Mouse (Mus musculus) 3134 (cell line): ENCODE results near the gene Thsd1.

Experiments used
- DNase-seq: peaks from one replicate; pipeline ENCODE4 v3.0.0-alpha.2; 2011; ENCODE audit warnings: low spot score; ENCODE audit not compliant: insufficient read length; ENCODE audit errors: extremely low read depth

The Thsd1 gene

DNA sequence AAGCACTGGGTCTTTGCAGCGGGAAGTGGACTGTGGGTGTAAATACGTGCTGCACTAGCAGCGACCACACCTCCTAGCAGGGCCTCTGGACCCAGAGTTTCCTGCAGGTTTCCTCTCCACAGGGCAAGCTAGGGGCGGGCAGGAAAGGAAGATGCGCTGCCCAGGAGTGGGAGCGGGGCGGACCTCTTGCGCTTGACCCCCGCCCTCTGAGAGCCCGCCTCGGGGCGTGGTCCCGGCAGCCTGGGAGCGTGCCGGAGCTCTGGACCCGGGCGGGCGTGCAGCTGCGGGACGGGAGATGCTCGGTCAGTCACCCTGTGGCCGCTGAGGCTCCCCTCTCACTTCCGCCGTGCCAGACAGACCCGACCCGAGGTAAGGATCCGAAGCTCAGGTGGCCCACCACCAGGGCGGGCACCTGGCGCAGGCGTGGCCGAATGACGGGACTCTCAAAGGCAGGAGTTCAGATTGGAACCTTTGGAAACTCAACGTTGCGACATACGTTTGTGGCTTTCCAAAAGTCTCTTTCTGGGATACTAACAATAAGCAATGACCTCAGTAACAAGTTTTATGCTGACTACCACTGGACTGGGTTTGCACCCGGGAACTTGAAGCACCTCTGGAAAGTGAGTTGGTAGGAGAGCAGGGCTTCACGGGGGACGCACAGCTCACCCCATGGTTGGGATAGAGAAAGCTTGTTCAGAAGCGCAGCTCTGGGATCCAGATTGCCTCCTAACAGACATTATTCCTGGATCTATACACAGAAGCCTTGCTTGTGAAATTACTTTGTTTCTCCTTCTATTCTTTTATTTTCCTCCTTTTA, at the start of gene Thsd1:
TSS of gene Thsd1 (plus strand) at position 253 of the 817 bp plus-strand sequence.
- DNase-seq = peak; percentile 7

DNA sequence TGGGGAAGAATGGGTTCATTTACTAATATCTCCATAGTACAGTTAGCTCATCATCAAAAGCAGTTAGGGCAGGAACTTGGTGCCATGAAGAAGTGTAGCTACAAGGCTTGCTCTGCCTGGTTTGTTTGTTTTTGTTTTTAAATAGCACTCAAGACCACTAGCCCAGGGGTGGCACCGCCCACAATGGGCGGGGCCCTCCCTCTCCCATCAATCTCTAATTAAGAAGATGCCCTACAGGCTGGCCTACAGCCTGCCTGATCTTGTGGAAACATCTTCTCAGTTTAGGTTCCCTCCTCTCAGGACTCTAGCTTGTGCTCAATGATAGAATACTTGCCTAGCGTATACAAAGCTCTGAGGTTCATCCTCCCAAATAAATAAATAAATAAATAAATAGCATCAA, 42.2 kb upstream of the Thsd1 start:
- peak; percentile 28 for DNase-seq

DNA sequence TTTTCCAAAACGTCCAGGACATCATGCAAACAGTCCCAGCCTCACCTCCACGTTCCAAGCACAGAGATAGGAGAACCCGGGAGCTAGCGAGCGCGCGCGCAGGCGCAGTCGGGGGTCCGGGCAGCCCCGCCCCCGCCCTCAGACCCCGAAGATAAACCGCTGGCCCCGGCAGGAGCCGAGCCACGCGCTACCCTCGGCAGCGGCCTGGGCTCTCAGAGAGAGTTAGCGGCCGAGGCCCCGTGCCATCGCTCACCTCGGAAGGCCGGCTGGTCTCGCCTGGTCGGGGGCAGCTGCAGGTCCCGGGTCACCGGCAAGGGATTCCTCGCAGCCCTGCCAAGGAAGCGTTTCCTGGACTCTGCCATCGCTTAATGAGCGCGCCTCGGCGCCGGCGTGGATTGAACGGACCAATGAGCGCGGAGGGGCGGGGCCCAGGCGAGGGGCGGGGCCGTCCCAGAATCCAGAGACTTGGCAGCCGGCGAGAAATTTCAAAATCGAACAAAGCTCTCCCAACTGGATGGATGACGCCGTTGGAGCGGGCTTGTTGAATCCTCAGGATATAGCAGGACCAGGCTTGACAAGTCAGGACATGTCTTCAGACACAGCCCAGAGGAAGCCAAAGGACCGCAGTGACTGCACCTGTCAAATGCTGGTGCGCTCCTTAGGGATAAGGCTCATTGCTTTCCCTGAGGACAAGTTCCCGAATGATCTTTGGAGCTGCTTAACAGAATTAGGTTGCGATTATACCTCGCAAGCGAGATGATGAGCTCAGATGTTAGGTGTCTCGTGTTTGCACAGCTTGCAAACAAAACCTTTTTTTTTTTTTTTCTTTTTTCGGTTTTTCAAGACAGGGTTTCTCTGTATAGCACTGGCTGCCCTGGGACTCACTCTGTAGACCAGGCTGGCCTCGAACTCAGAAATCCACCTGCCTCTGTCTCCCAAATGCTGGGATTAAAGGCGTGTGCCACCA, 41.4 kb upstream of the Thsd1 start, which contains the start of gene Ckap2:
TSS of gene Ckap2 (minus strand) at position 389 of the 967 bp plus-strand sequence.
- peak; percentile 96 for DNase-seq

DNA sequence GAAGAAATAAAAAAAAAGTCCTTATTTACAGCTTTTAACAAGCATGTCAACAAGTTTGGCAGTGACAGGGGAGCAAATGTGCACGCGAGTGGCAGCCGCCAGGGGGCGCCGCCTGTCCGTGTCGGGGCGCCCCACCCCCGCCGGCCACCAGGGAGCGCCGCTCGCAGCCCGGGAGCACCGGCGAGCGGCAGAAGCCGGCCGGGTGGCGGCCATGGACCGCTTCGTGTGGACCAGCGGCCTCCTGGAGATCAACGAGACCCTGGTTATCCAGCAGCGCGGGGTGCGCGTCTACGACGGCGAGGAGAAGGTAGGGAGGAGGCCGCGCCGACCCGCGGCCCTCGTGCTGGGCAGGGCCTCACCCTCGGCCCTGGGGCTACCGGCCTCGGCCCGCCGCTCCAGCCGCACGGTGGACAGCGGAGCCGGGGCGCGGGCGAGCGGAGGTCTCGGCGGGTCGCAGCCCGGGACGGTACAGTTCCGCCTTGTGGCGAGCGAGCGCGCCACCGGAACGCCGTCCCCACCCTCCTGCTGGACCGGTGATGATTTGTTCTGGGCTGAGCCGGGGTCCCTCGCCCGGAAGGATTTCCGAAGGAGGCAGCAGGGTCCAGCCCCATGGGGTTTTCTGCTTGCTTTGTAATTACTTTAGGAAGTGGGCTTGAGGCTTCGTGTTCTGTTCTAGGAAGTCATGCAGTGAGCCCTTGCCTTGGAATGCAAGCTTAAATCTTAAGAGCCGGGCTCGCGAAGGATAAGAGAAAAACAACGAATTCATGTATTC, 34.3 kb upstream of the Thsd1 start, which contains the start of gene Vps36:
TSS of gene Vps36 (plus strand) at position 150 of the 772 bp plus-strand sequence.
- DNase-seq = peak; percentile 91

DNA sequence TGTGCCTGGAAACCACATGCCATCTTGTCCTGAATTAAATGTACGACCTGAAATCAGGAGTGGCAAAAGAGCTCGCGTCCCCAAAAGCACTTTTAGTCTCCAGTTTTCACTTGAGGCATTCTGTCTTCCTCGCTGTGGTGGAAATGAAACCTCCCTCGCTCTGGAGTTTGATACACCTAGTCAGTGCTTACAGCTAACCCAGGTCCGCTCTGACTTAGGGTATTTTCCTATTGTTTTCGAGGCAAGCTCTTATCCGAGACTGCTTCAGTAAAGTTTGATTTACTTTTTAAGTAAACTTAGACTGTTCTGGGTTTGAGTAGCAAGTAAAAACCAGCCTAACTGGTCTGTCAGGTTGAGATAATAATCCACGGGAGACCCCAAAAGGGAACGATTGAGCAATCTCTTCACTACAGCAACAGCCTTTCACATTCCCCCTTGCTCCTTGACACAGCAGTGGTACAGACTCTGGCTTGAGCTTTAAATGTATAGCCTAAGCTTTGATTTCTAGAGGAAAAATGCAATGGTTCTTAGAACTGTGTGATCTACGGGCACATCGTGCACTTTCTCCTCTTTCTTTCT, 33.6 kb upstream of the Thsd1 start:
- no peak for DNase-seq

DNA sequence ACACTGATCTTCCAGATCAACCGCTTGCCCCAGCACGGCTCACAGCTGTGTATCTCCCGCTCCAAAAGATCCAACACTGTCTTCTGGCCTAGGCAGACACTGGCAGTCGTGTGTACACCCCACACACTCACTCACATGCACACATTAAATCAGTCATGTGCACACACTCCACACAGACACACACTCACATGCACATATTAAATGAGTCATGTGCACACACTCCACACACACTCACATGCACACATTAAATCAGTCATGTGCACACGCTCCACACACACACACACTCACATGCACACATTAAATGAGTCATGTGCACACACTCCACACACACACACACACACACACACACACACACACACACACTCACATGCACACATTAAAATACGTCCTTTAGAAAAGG, 29.2 kb upstream of the Thsd1 start:
- no peak for DNase-seq

DNA sequence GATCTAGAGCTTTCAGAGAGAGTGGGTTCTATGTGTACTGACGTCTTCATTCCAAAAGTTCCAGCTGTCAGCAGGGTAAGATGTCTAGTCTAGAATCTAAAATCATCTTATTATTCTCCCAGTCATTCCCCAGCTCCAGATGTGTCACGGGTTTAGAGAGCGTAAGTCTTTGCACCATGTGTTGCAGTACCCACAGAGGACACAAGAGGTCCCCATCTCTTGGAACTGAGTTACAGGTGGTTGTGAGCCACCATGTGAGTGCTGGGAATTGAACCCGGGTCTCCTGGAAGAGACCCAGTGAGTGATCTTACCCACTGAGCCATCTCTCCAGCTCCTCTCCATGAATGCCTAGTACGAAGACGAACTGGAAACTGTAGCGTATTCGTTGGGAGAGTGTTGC, 27.6 kb upstream of the Thsd1 start:
- no peak for DNase-seq

DNA sequence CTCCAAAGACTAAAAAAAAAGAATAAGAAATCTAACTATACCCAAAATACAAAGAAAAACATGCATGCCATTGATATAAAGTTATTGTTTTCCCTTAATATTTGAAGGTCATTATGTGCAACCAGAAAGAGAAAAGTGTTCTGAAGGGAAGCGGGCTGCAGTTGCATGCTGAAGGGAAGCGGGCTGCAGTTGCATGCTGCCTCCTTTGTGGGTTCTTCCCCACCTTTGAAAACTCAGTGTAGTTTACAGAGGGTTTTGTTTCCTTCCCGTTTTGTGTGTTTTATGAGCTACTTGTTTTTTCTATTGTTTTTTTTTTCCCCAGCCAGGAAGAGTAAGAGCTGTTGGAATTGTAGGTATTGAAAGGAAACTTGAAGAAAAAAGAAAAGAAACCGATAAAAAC, 19.6 kb upstream of the Thsd1 start:
- DNase-seq = no peak

DNA sequence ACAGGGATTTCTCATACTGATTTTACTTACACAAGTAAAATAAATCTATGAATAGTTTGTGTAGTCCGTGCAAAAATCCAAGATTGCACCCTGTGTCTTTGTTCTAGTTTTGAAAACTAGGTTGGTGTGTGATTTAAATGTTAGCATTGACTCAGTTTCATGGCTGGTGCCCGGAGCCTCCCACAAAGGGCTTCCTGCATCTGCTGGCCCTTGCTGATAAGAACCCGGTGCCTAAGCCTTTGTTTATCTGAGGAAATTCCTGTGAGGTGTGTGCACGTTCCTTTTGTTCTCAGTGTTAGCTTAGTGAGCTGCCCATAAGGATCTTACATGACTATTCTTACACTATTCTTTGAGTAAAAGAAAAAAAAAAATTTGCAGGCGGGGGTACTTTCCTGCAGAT, 18.1 kb upstream of the Thsd1 start:
- no peak for DNase-seq

DNA sequence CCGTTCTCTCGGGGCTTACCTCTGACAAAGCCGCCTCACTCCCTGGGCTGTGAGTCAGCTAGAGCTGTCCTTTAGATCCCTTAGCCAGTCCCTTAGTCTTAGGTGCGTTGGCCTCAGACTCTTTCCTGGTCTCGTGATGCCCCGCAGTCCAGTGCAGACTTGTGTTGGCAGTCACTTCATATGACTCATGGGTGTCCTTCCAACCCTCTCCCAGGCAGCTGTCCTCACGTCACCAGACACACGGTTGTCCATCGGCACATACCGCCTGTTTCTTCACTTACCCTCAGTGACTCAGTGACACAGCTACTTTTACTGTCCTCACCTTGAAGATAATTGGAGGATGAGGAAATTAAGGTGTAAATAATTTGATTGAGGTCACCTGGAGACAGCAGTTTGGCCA, 12.3 kb upstream of the Thsd1 start:
- peak; percentile 53 for DNase-seq

DNA sequence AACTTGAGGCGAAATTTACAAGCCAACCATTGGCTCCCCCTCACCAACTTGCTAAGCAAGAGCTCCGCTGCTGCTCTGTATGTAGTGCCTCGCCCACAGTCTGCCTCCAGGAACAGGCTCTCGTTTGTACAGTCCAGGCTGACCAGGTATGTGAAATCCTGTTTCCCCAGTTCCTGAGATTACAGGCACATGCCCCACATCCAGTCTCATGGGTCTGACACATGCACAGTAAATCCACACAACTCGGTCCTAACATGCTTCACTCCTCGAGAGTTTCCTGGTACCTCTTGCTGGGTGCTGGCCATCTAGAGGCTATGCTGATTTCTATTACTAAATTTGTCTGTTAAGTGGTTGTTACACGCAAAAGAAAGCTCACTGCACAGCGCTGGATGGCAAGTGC, 752 bp upstream of the Thsd1 start:
- no peak for DNase-seq

DNA sequence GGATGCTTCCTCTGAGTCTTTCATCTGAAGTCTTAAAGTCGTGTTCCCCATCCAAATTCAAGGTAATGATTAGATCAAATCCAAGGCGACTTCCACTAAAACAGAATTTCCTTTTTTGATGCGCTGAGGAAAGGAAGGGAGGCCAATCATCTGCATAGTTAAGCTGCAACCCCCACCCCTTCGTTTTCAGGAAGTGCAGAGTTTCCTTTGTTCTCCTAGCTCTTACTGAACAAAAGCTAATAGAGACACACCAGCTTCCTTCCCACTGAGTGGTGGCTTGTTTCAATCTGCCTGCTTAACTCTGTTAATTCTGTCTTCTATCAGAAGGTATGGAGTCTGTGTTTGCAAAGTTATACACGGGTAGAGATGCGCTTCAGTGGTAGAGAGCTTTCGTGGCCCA, 1.5 kb downstream of the Thsd1 start:
- DNase-seq = no peak

DNA sequence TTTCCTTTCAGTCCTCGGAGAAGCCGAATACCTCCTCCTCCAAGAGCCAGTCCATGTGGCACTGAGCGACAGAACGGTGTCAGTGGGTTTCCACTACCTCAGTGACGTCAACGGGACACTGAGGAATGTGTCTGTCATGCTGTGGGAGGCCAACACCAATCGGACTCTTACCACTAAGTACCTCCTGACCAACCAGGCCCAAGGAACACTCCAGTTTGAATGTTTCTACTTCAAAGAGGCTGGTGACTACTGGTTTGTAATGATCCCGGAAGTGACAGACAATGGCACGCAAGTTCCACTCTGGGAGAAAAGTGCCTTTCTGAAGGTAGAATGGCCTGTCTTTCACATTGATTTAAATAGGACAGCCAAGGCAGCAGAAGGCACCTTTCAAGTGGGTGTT, 15.9 kb downstream of the Thsd1 start:
- no peak for DNase-seq

DNA sequence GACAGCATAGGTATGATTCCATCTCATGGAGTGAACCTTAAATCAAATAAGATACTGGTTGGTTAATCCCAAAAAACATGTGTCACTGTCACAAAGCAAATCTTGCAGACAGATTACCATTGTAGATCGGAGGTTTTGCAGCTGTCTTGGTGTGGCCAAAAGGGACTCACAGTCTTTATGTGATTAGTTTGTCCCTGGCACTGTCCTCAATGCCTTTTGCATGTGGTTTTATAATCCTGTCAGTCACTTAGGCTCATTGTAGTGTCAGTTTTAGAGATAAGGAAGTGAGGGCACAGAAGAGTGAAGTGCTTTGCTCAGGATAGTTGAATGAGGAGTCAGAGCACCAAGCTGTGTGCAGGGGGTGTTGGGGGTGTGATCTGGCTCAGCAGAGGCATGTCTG, 18.6 kb downstream of the Thsd1 start:
- no peak for DNase-seq

DNA sequence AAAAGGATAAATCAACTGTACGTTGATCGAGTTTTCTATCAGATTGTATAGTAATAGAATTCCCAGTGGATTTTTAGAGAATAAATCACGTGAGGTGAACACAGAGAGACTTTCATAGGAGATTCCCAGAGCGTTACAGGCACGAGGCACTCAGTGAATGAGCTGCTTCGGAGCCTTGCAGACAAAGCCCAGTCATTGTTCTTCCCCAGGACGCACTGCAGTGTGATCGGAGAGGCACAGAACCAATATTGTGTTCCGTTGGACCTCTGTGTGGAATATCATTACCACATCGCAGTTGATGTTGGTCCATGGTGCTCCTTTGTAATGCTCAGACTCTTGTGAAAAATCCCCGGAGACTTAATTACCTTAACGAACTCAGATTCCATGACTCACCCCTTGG, 20.8 kb downstream of the Thsd1 start:
- DNase-seq = no peak

DNA sequence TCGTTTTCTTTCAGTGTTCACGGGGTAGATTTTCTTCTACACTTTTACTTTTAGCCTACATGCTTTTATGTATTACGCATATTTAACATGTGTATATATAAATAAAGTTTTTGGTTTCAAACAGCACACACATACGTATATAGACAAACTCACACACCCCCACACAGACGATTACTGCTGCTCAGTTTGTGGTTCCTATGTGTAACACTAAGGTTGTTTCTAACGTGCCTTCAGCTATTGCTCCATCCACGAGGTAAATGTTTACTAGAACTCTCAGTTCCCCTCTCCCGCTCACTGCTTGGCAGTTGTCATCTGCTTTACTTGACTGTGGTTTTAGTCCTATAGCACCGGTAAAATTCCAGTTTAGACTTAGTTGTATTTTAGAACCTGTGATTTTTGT, 22.0 kb downstream of the Thsd1 start:
- DNase-seq = no peak

DNA sequence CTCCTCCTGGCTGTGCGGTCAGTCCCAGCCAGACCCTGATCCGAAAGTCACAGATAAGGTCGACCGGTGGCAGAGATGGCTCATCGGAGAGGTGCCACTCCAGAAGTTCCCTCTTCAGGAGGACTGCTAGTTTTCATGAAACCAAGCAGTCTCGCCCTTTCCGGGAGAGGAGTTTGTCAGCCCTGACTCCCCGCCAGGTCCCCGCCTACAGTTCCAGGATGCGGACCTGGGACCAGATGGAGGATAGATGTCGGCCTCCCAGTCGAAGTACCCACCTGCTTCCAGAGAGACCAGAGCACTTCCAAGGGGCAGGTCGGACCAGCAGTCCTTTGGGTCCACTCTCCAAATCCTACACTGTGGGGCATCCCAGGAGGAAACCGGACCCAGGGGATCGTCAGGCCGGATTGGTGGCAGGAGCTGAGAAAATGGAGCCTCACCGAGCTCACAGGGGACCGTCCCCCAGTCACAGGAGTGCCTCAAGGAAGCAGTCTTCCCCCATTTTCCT, 31.9 kb downstream of the Thsd1 start:
- peak; percentile 6 for DNase-seq

DNA sequence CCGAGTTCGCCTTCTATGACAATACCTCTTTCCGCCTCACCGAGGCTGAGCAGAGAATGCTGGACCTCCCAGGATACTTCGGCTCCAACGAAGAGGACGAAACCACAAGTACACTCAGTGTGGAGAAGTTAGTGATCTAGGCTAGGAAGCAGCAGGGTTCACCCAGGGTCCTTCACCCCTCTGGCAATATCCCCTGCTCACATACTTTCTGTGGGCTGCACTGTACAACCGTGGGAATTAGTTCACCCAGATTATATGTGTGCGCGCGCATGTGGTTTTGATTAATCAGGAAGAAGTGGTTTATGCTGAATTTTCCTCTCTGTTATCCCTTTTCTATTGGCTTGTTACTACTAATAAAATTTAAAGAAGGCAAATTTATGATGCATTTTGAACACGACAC, 32.4 kb downstream of the Thsd1 start:
- DNase-seq = no peak

DNA sequence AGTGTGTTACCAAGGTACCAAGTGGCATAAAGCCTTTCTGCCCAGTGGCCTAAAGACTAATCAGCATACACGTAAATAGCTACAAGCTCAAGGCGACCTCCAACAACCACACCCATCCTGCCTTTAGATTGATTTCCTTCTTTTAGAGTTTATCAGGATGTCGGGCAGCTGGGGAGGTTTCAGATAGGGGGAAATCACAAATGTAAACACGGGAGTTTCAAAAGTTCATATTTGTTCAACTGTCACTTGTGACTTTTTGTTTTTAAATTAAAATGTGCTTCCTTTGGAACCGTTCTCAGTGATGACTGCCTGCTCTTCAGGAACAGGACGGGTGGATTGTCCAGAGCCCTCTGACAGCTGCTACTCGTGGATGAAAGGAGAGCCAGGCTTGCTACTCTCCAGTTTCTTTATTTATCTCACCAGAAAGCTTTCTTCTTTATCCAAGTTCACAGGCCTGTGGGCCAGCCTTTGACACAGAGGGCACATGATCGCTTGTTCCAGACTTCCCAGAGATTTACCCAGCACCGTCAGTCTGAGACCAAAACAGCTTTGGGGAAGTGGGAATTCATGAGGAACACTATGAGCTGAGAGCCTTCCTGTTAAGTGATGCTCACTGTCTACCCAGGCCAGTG, 33.1 kb downstream of the Thsd1 start:
- DNase-seq = no peak

DNA sequence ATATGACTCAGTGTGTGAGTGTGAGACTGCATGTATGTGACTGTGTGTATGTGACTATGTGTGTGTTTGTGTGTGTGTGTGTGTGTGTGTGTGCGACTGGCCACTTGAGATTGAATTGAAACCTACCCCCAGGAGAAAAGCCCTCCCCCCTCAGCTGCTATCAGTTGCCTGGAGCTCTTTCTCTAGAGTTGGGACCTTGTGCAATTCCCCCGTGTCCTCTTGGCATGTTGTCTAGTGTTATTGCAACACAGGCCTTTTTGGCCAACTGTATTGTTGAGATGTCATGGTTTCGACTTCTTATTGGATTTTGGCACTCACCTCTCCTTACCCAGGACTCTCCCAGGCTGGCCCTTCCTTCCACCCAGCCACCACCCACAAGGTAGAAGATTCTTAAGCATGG, 35.2 kb downstream of the Thsd1 start:
- DNase-seq = peak; percentile 6
